In the genomic region with DNA sequence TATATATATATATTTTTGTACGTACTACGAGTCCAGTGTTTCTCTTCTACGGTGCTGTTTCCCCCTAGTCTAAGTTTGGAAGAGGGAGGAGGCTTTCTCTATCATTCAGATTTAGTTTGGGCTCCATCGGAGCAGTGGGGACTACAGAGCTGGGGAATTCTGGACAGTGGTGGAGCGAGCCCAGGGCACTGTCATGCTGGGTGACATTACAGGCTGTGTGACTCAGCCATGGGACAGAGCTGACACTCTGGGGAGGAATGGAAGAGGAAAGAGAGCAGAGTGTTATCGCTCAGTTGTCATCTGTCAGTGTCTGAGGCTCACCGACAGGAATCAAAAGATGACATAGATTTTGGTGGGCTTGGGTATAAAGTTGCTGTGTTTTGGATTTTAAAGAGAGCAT, we compare ENCODE assay signal across 9 mouse cellular contexts.
A peak's percentile ranks its signal among the peaks of the same experiment; 100 is the strongest.
DNase-seq lines count a peak whose midpoint lies in the region; ATAC-seq and TF ChIP-seq lines count a peak whose summit lies in the region.
"Had no signal": no experiment of that assay in that cellular context is flagged by ENCODE, and none has a peak within 500 bp of the region (broad histone marks: within the 10 kb centered on the region; RNA-seq: fewer than 3 reads in every experiment).

No protein-coding gene starts in this region.

- H3K36me3 ChIP-seq in forebrain, embryonic 11.5 days (ENCODE audit: control insufficient read depth, insufficient read depth, low read length) = no peaks in the 10 kb centered on the region
- H3K36me3 ChIP-seq in hindbrain, embryonic 14.5 days (replicated peaks; ENCODE audit: control insufficient read depth, insufficient read depth) = no peaks in the 10 kb centered on the region
- no peaks in the 10 kb centered on the region for H3K36me3 ChIP-seq in midbrain, postnatal 0 days (ENCODE audit: insufficient read depth, low read length)

- 58% methylated on average over 7 of the region's 7 CpGs for WGBS in forebrain, embryonic 11.5 days
- 42% methylated on average over 7 of the region's 7 CpGs for WGBS in hindbrain, embryonic 14.5 days
- 45% methylated on average over 7 of the region's 7 CpGs for WGBS in midbrain, postnatal 0 days

- peak; percentile 17; the same call in 1 of the 2 replicates for ATAC-seq in forebrain, embryonic 11.5 days (replicated peaks; ENCODE audit: low FRiP score)
- no peak for ATAC-seq in hindbrain, embryonic 14.5 days (ENCODE audit: low FRiP score)
- no peak for ATAC-seq in midbrain, postnatal 0 days (ENCODE audit: low FRiP score)

- no peak for TF ChIP-seq CTCF in midbrain, postnatal 0 days (IDR thresholded peaks at IDR 0.05)

- no peak overlapping the region for H3K4me3 ChIP-seq in forebrain, embryonic 11.5 days (ENCODE audit: low read depth, low read length)
- H3K4me3 ChIP-seq in hindbrain, embryonic 14.5 days (replicated peaks; ENCODE audit: low read length) = no peak overlapping the region
- no peak overlapping the region for H3K4me3 ChIP-seq in midbrain, postnatal 0 days (ENCODE audit: low read depth, low read length)

- peak; percentile 26 for DNase-seq in adrenal gland, postnatal 14 days
- no peak for DNase-seq in adrenal gland, postnatal 4 days (ENCODE audit: low spot score in 2 of 2)
- DNase-seq in forebrain, embryonic 11.5 days (ENCODE audit: low spot score) = no peak
- DNase-seq in hindbrain, embryonic 14.5 days (ENCODE audit: low spot score) = no peak
- DNase-seq in midbrain, postnatal 0 days (ENCODE audit: low spot score) = no peak
- DNase-seq in frontal cortex, postnatal 36 days (ENCODE audit: low spot score in 2 of 2) = no peak
- DNase-seq in left cerebral cortex, postnatal 10 days (ENCODE audit: extremely low spot score in 1 of 2, low spot score in 2 of 2) = no peak
- no peak for DNase-seq in heart, postnatal 14 days
- DNase-seq: thymus, adult 2 months had no signal

- no peak overlapping the region for H3K9ac ChIP-seq in forebrain, embryonic 11.5 days (ENCODE audit: low read length)
- H3K9ac ChIP-seq in hindbrain, embryonic 14.5 days = no peak overlapping the region
- no peak overlapping the region for H3K9ac ChIP-seq in midbrain, postnatal 0 days (replicated peaks; ENCODE audit: low read length, poor library complexity, severe bottlenecking)

- H3K4me1 ChIP-seq in forebrain, embryonic 11.5 days (replicated peaks; ENCODE audit: control insufficient read depth, insufficient read depth, low read length) = peaks cover 12% of the 10 kb centered on the region
- H3K4me1 ChIP-seq in hindbrain, embryonic 14.5 days (replicated peaks; ENCODE audit: control insufficient read depth, insufficient read depth, low read length) = peaks cover 16% of the 10 kb centered on the region
- no peaks in the 10 kb centered on the region for H3K4me1 ChIP-seq in midbrain, postnatal 0 days (ENCODE audit: insufficient read depth, low read length)

- intact Hi-C loops in left cerebral cortex, postnatal 10 days (cut with DNase I) = no loop called here
- intact Hi-C loops in heart, postnatal 14 days (cut with DNase I) = no loop called here

- peak overlapping the region; percentile 87; the same call in 1 of the 2 replicates for H3K27ac ChIP-seq in forebrain, embryonic 11.5 days (ENCODE audit: low read depth, low read length)
- no peak overlapping the region for H3K27ac ChIP-seq in hindbrain, embryonic 14.5 days
- H3K27ac ChIP-seq in midbrain, postnatal 0 days (ENCODE audit: low read depth, low read length) = no peak overlapping the region

- H3K27me3 ChIP-seq in forebrain, embryonic 11.5 days (ENCODE audit: control insufficient read depth, insufficient read depth, low read length) = no peaks in the 10 kb centered on the region
- H3K27me3 ChIP-seq in hindbrain, embryonic 14.5 days (ENCODE audit: control insufficient read depth, insufficient read depth, low read length) = no peaks in the 10 kb centered on the region
- no peaks in the 10 kb centered on the region for H3K27me3 ChIP-seq in midbrain, postnatal 0 days (ENCODE audit: insufficient read depth, low read length)

- H3K9me3 ChIP-seq in forebrain, embryonic 11.5 days (ENCODE audit: control insufficient read depth, low read length) = no peaks in the 10 kb centered on the region
- H3K9me3 ChIP-seq in hindbrain, embryonic 14.5 days (ENCODE audit: control insufficient read depth, low read length) = no peaks in the 10 kb centered on the region
- H3K9me3 ChIP-seq in midbrain, postnatal 0 days (ENCODE audit: low read length) = no peaks in the 10 kb centered on the region

- H3K4me2 ChIP-seq in forebrain, embryonic 11.5 days (ENCODE audit: low read depth, low read length, severe bottlenecking) = no peak overlapping the region
- peak overlapping the region; percentile 46 for H3K4me2 ChIP-seq in hindbrain, embryonic 14.5 days (replicated peaks)
- peak overlapping the region; percentile 41; the same call in 1 of the 2 replicates for H3K4me2 ChIP-seq in midbrain, postnatal 0 days (ENCODE audit: low read depth, low read length, poor library complexity, severe bottlenecking)
